Mouse (Mus musculus): Measurements from ENCODE around the gene Gm15107.
"Not testable (repeated sequence)": the region's sequence is repeated elsewhere in the genome, so short reads cannot be mapped to it uniquely, and the experiment has no call there.

Gene Gm15107

DNA sequence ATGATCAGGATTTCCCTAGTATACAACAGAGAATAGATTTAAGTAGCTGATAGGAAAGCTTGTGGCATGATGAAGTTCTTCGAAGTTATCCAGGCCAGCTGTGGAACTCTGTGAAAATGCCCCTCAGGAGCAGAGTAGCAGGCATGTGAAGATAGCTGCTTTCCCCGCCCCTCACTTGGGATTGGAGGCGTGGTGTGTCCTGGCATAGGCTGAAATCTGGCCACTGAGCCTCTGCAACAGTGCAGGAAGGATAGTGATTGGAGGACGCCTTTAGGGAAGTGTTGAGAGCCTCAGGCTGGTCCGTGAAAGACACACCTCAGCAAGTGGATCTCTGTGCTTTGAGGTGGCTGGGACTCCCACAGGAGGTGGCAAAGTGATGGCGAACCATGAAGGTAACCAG is at the start of gene Gm15107:
Gene Gm15107 (plus strand): TSS at position 301 of the 400 bp plus-strand sequence.
- not testable (repeated sequence) for DNase-seq (ENCODE audit: low read depth)

All from NIH3T3 (cell line).